Mouse (Mus musculus) heart, embryonic 13.5 days (tissue): ENCODE results near the gene Car11. TPM values are rescaled to one million over a fixed set of nuclear protein-coding genes. Genes with fewer than 3 reads are reported as not detected.

Source experiments
- ATAC-seq: fragments of 200-750 bp; cut with Nextera tagmentation; 2 replicates; pipeline ENCODE4 v1.8.0; 2017; ENCODE audit warnings: moderate TSS enrichment; ENCODE audit not compliant: insufficient number of reproducible peaks, low FRiP score, low TSS enrichment; ENCODE audit errors: extremely low read depth
- H3K27ac ChIP-seq: fragments of 300-500 bp; sonication (generic); replicated peaks from 2 replicates; pipeline ENCODE4 v1.5.1; 2015; ENCODE audit warnings: moderate library complexity, mild to moderate bottlenecking, inconsistent platforms
- H3K27me3 ChIP-seq: fragments of 300-500 bp; sonication (generic); replicated peaks from 2 replicates; pipeline ENCODE4 v1.6.1; 2015; ENCODE audit warnings: mild to moderate bottlenecking, inconsistent platforms
- H3K36me3 ChIP-seq: fragments of 300-500 bp; sonication (generic); 2 replicates; pipeline ENCODE4 v1.6.1; 2015; ENCODE audit warnings: mild to moderate bottlenecking, inconsistent platforms
- H3K4me1 ChIP-seq: fragments of 300-500 bp; sonication (generic); 2 replicates; pipeline ENCODE4 v1.6.1; 2015; ENCODE audit warnings: inconsistent platforms
- H3K4me2 ChIP-seq: fragments of 300-500 bp; sonication (generic); 2 replicates; pipeline ENCODE4 v1.6.1; 2015; ENCODE audit warnings: inconsistent platforms, mild to moderate bottlenecking, moderate library complexity
- H3K4me3 ChIP-seq: fragments of 300-500 bp; sonication (generic); 2 replicates; pipeline ENCODE4 v1.5.1; 2015; ENCODE audit warnings: moderate library complexity, mild to moderate bottlenecking, inconsistent platforms
- H3K9ac ChIP-seq: fragments of 300-500 bp; sonication (generic); 2 replicates; pipeline ENCODE4 v1.6.1; 2015; ENCODE audit warnings: inconsistent platforms, mild to moderate bottlenecking, moderate library complexity
- H3K9me3 ChIP-seq: fragments of 300-500 bp; sonication (generic); 2 replicates; pipeline ENCODE4 v1.6.1; 2016; ENCODE audit warnings: inconsistent platforms
- WGBS: fragments of 180-500 bp; shearing (Covaris S2); methylation state at CpG from one replicate; pipeline ENCODE4 v1.1.7; 2015; ENCODE audit warnings: mixed read lengths; 5-methylcytosine and 5-hydroxymethylcytosine counted together
- polyA plus RNA-seq: library from polyadenylated mRNA; unstranded; fragments of >200 nt; fragmentation: Nextera tagmentation; extraction: Ambion mirVana; gene quantifications from 2 replicates; pipeline ENCODE4 v1.2.1, GENCODE M21; 2015

The Car11 gene
- polyA plus RNA-seq, 1 experiment from 2014 or later, result 5.4 TPM

GRCm38 (mm10) chr7:45719180-45719579, 19.5 kb downstream of the Car11 start:
- H3K27ac ChIP-seq, result no peak overlapping the region
- peak overlapping the region; percentile 97 for H3K4me3 ChIP-seq
- no peaks in the 10 kb centered on the region for H3K27me3 ChIP-seq
- peaks cover 47% of the 10 kb centered on the region for H3K4me1 ChIP-seq
- no peaks in the 10 kb centered on the region for H3K9me3 ChIP-seq
- H3K4me2 ChIP-seq, result peak overlapping the region; percentile 96
- H3K36me3 ChIP-seq, result peaks cover 54% of the 10 kb centered on the region
- 80% methylated on average over 10 of the region's 10 CpGs for WGBS
- ATAC-seq, result no peak
- peak overlapping the region; percentile 99 for H3K9ac ChIP-seq

- peak overlapping the region; percentile 97 for H3K4me3 ChIP-seq
Observed at GRCm38 (mm10) chr7:45719738-45720412, 20.2 kb downstream of the Car11 start.

GRCm38 (mm10) chr7:45720413-45721233, 21.0 kb downstream of the Car11 start, which contains the start of gene Fam83e:
Fam83e (plus strand) TSS chr7:45721212.
- H3K27ac ChIP-seq, result no peak within 1 kb of the TSS
- H3K36me3 ChIP-seq, result peaks cover 69% of the 10 kb centered on the region
- no peak within 1 kb of the TSS for H3K4me2 ChIP-seq
- H3K4me3 ChIP-seq, result no peak within 1 kb of the TSS
- no peaks in the 10 kb centered on the region for H3K9me3 ChIP-seq
- no peaks in the 10 kb centered on the region for H3K27me3 ChIP-seq
- peaks cover 37% of the 10 kb centered on the region for H3K4me1 ChIP-seq
- WGBS, result 78% methylated on average over 14 of the region's 14 CpGs
- no peak for ATAC-seq
- peak within 1 kb of the TSS; percentile 99 for H3K9ac ChIP-seq

More at GRCm38 (mm10) chr7:45719738-45720412, 20.2 kb downstream of the Car11 start:
- H3K4me2 ChIP-seq, result peak overlapping the region; percentile 96
- peaks cover 41% of the 10 kb centered on the region for H3K4me1 ChIP-seq
- WGBS, result 90% methylated on average over 16 of the region's 16 CpGs
- peak overlapping the region; percentile 99 for H3K9ac ChIP-seq
- no peak for ATAC-seq
- H3K27ac ChIP-seq, result no peak overlapping the region
- no peaks in the 10 kb centered on the region for H3K9me3 ChIP-seq
- peaks cover 61% of the 10 kb centered on the region for H3K36me3 ChIP-seq
- H3K27me3 ChIP-seq, result no peaks in the 10 kb centered on the region

DNA sequence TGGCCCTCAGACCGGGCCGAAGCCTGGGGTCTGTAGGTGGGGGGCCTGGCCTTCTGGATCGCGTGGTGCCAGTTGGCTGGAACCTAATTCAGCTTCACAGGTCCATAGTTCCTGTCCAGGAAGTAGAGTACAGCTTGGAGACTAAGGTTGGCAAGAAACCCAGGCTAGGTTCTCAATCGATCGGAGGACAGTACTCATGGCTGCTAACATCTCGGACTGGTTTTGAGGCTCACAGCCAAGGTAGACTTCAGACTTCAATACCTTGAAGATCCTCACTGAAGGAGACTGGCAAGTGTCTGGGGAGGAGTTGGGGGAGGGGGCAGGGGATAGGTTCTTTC, 21.6 kb downstream of the Car11 start:
- Histone ChIP-seq H3K27me3 (no peaks in the 10 kb centered on the region), H3K4me2 (no peak overlapping the region), H3K9me3 (no peaks in the 10 kb centered on the region), H3K36me3 (peaks cover 74% of the 10 kb centered on the region), H3K27ac (no peak overlapping the region), H3K4me3 (no peak overlapping the region), H3K4me1 (peaks cover 32% of the 10 kb centered on the region), H3K9ac (peak overlapping the region; percentile 40; the same call in 1 of the 2 replicates)
- ATAC-seq, result no peak
- 76% methylated on average over 7 of the region's 7 CpGs for WGBS

- H3K9ac ChIP-seq, result peak overlapping the region; percentile 21; the same call in 1 of the 2 replicates
- WGBS, result 58% methylated on average over 13 of the region's 13 CpGs
- no peaks in the 10 kb centered on the region for H3K9me3 ChIP-seq
Observed at GRCm38 (mm10) chr7:45721642-45722347, 22.2 kb downstream of the Car11 start.

DNA sequence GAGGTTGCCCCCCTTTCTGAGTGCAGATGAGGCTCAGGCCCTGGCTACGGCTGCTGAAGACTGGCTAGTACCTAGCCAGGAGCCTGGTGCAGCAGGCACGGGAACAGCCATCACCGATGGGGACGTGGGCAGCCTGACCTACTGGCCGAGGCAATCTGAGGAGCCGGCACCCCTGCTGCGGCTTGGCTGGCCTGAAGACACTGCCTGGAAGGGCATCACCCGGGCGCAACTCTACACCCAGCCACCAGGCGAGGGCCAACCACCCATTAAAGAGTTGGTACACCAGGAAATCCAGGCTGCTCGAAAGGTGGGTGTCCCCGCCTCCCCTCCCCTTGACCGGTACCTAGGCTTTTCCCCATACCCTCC, 22.7 kb downstream of the Car11 start:
- Histone ChIP-seq H3K4me3 (no peak overlapping the region), H3K4me2 (no peak overlapping the region), H3K9ac (peak overlapping the region; percentile 21; the same call in 1 of the 2 replicates), H3K27ac (no peak overlapping the region), H3K4me1 (peaks cover 21% of the 10 kb centered on the region), H3K36me3 (peaks cover 86% of the 10 kb centered on the region), H3K9me3 (no peaks in the 10 kb centered on the region), H3K27me3 (no peaks in the 10 kb centered on the region)
- WGBS, result 68% methylated on average over 13 of the region's 13 CpGs
- no peak for ATAC-seq

More at GRCm38 (mm10) chr7:45721642-45722347, 22.2 kb downstream of the Car11 start:
- no peak overlapping the region for H3K4me3 ChIP-seq
- H3K27me3 ChIP-seq, result no peaks in the 10 kb centered on the region
- peaks cover 80% of the 10 kb centered on the region for H3K36me3 ChIP-seq
- ATAC-seq, result no peak
- H3K4me1 ChIP-seq, result peaks cover 26% of the 10 kb centered on the region
- H3K27ac ChIP-seq, result no peak overlapping the region
- no peak overlapping the region for H3K4me2 ChIP-seq

DNA sequence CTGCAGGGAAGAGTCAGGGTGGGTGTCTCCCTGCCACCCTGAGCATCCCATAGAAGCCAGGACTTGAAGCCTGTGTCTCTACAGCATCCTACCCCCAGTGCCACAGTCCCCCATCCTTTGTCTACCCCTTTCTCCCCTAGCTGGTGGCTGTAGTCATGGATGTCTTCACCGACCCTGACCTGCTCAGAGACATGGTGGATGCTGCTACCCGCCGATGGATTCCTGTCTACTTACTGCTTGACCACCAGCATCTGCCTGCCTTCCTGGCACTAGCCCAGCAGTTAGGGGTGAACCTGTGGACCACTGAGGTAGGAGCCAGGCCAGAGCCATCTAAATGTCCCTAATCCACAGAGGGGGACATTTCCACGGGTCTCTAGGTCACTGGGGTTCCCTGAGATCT, 23.7 kb downstream of the Car11 start:
- H3K4me3 ChIP-seq, result no peak overlapping the region
- ATAC-seq, result no peak
- H3K36me3 ChIP-seq, result peaks cover 89% of the 10 kb centered on the region
- H3K9ac ChIP-seq, result no peak overlapping the region
- H3K9me3 ChIP-seq, result no peaks in the 10 kb centered on the region
- H3K4me2 ChIP-seq, result no peak overlapping the region
- H3K27ac ChIP-seq, result no peak overlapping the region
- no peaks in the 10 kb centered on the region for H3K27me3 ChIP-seq
- WGBS, result 92% methylated on average over 4 of the region's 4 CpGs
- peaks cover 21% of the 10 kb centered on the region for H3K4me1 ChIP-seq

GRCm38 (mm10) chr7:45723781-45724180, 24.1 kb downstream of the Car11 start:
- WGBS, result 93% methylated on average over 14 of the region's 14 CpGs
- peaks cover 19% of the 10 kb centered on the region for H3K4me1 ChIP-seq
- H3K4me3 ChIP-seq, result no peak overlapping the region
- ATAC-seq, result no peak
- H3K4me2 ChIP-seq, result no peak overlapping the region
- no peaks in the 10 kb centered on the region for H3K27me3 ChIP-seq
- no peak overlapping the region for H3K27ac ChIP-seq
- H3K9ac ChIP-seq, result no peak overlapping the region
- no peaks in the 10 kb centered on the region for H3K9me3 ChIP-seq
- peaks cover 93% of the 10 kb centered on the region for H3K36me3 ChIP-seq

- Histone ChIP-seq H3K4me1 (peaks cover 5% of the 10 kb centered on the region; the same call in 1 of the 2 replicates), H3K27me3 (no peaks in the 10 kb centered on the region), H3K36me3 (peaks cover 83% of the 10 kb centered on the region), H3K4me3 (no peak overlapping the region), H3K27ac (no peak overlapping the region), H3K4me2 (no peak overlapping the region), H3K9ac (no peak overlapping the region), H3K9me3 (no peaks in the 10 kb centered on the region)
- no peak for ATAC-seq
- WGBS, result 92% methylated on average over 9 of the region's 9 CpGs
Observed at GRCm38 (mm10) chr7:45725151-45725550, 25.5 kb downstream of the Car11 start.

DNA sequence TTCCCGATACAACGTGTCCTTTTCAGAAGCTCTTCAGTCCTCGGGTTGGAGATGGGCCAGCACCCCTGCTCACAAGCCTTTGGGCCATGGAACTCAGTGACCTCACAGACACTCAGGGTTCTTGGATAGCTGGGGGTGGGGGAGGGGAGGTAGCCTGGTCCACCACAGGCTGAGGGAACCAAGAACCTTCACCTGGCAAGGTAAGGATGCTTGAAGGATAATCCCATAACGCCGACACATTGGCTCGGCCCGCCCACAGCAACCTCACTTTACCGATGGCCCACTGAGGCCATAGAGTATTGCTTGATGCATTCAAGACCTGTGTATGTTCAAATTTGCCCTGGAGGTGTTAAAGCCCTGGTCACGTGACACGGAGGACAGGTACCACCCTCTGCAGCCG, 26.1 kb downstream of the Car11 start, which contains the start of gene Spaca4:
Gene Spaca4 (minus strand): TSS at position 101 of the 400 bp plus-strand sequence.
- Histone ChIP-seq H3K27ac (no peak within 1 kb of the TSS), H3K4me3 (no peak within 1 kb of the TSS), H3K27me3 (no peaks in the 10 kb centered on the region), H3K9ac (no peak within 1 kb of the TSS), H3K9me3 (no peaks in the 10 kb centered on the region), H3K4me2 (no peak within 1 kb of the TSS), H3K36me3 (peaks cover 77% of the 10 kb centered on the region), H3K4me1 (peaks cover 10% of the 10 kb centered on the region)
- no peak for ATAC-seq
- WGBS, result 89% methylated on average over 11 of the region's 11 CpGs

DNA sequence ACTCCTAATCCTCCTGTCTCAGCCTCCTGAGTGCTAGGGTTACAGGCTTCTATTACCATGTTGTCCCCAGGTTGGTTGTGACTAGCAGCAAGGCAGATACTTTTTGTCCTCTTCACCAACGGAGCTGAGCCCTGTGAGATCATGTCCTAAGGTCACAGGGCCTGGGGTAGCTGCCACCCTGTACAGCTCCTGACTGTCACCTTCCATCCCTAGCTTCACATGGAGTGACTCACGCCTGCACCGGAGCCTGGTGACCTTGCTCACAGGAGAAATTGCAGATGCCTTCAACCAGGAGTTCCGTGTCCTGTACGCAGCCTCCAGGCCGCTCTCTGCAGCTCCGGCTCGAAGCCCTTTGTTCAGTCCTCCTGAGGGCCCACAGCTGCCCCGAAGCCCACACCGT, 26.8 kb downstream of the Car11 start:
- peaks cover 70% of the 10 kb centered on the region for H3K36me3 ChIP-seq
- no peak for ATAC-seq

More for the DNA sequence above, 26.8 kb downstream of the Car11 start:
- Histone ChIP-seq H3K4me3 (no peak overlapping the region), H3K27me3 (no peaks in the 10 kb centered on the region), H3K9ac (no peak overlapping the region), H3K9me3 (no peaks in the 10 kb centered on the region), H3K4me1 (peaks cover 12% of the 10 kb centered on the region), H3K27ac (no peak overlapping the region), H3K4me2 (no peak overlapping the region)
- WGBS, result 89% methylated on average over 10 of the region's 10 CpGs
